Mouse (Mus musculus): ENCODE data around the gene Slc35f2. TPM values are rescaled to one million over a fixed set of nuclear protein-coding genes. Genes with fewer than 3 reads are reported as not detected.

Gene Slc35f2
- total and polyA plus RNA-seq, 3 experiments: not detected

DNA sequence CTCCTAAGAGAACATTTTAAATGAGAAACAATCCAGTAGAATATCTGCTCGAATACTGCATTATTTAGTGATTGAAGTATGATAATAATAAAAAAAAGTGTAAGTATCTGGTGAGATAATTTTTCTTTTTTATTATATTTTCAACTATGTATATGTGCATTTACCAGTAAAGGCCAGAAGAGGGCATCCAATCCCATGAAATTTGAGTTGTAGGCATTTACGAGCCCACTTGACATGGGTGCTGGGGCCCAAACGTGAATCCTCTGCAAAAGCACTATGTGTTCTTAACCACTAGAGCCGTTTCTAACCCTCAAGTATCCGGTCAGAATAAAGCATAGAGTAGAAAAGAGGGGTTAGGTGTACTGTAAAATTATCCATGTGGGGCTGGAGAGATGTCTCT, 20.4 kb upstream of the Slc35f2 start:
- Histone ChIP-seq H3K27me3 (ENCODE audit: control insufficient read depth in 1 of 2, insufficient read depth in 2 of 2, low read length in 2 of 2) (peaks cover 0 to 2% of the 10 kb centered on the region in 2 experiments; a peak in 3 of 4 replicates), H3K9me3 (replicated peaks; ENCODE audit: insufficient read depth, low read length) (no peaks in the 10 kb centered on the region), H3K9ac (ENCODE audit: control insufficient read depth, low read depth, low read length, poor library complexity, severe bottlenecking) (no peak overlapping the region), H3K4me1 (ENCODE audit: control insufficient read depth in 1 of 2, insufficient read depth in 2 of 2, low read length in 2 of 2) (no peaks in the 10 kb centered on the region), H3K79me2 (ENCODE audit: control insufficient read depth, insufficient read depth, low read length, poor library complexity) (no peaks in the 10 kb centered on the region), H3K4me3 (ENCODE audit: control insufficient read depth in 1 of 2, insufficient read depth in 1 of 2, low read depth in 2 of 2, low read length in 2 of 2) (no peak overlapping the region), H3K36me3 (ENCODE audit: control insufficient read depth in 1 of 2, insufficient read depth in 2 of 2, low read length in 2 of 2) (no peaks in the 10 kb centered on the region), H3K27ac (ENCODE audit: control insufficient read depth, low read depth, low read length) (no peak overlapping the region)
- DNase-seq (ENCODE audit: low read depth, low spot score): peak; percentile 26
- TF ChIP-seq CTCF (IDR thresholded peaks at IDR 0.05 in 2 of 3, conservative IDR thresholded peaks at IDR 0.05 in 1 of 3; ENCODE audit: control insufficient read depth in 1 of 3, insufficient read depth in 1 of 3, low read depth in 2 of 3, low read length in 3 of 3, poor library complexity in 1 of 3, severe bottlenecking in 1 of 3): peak; percentile 13 to 52 (median 16); a peak in 3 of 6 replicates
- peak; percentile 30 for TF ChIP-seq SMC3 (IDR thresholded peaks at IDR 0.05; ENCODE audit: low read depth, low read length)
- TF ChIP-seq RAD21 (IDR thresholded peaks at IDR 0.05; ENCODE audit: low read depth, low read length): peak; percentile 45
- TF ChIP-seq NELFE (IDR thresholded peaks at IDR 0.05; ENCODE audit: low read depth, low read length): no peak
- TF ChIP-seq USF1 (IDR thresholded peaks at IDR 0.05; ENCODE audit: low read depth, low read length): no peak
- TF ChIP-seq CHD2 (IDR thresholded peaks at IDR 0.05; ENCODE audit: low read length): no peak
- no peak for TF ChIP-seq GABPA (IDR thresholded peaks at IDR 0.05; ENCODE audit: low read depth, low read length)

GRCm38 (mm10) chr9:53754801-53755200, 16.5 kb upstream of the Slc35f2 start:
- no peak for DNase-seq (ENCODE audit: low read depth, low spot score)
- H3K36me3 ChIP-seq (ENCODE audit: control insufficient read depth in 1 of 2, insufficient read depth in 2 of 2, low read length in 2 of 2): no peaks in the 10 kb centered on the region

GRCm38 (mm10) chr9:53758142-53758541, 13.2 kb upstream of the Slc35f2 start:
- TF ChIP-seq CHD1 (IDR thresholded peaks at IDR 0.05; ENCODE audit: low read depth, low read length) (no peak), MYB (IDR thresholded peaks at IDR 0.05; ENCODE audit: low read depth, low read length) (no peak), ZMIZ1 (IDR thresholded peaks at IDR 0.05; ENCODE audit: low read depth, low read length) (no peak), RCOR1 (IDR thresholded peaks at IDR 0.05; ENCODE audit: low read depth, low read length) (no peak), GABPA (IDR thresholded peaks at IDR 0.05; ENCODE audit: low read depth, low read length) (no peak), CHD2 (IDR thresholded peaks at IDR 0.05; ENCODE audit: low read length) (no peak), EP300 (IDR thresholded peaks at IDR 0.05; ENCODE audit: low read depth in 1 of 2, low read length in 2 of 2) (no peak), MEF2A (IDR thresholded peaks at IDR 0.05; ENCODE audit: extremely low read depth, insufficient replicate concordance, low read depth, low read length, poor library complexity, severe bottlenecking) (no peak), POLR2A (IDR thresholded peaks at IDR 0.05; ENCODE audit: control insufficient read depth in 1 of 2, insufficient read depth in 1 of 2, low read depth in 1 of 2, low read length in 2 of 2, poor library complexity in 1 of 2) (no peak), SIN3A (IDR thresholded peaks at IDR 0.05; ENCODE audit: low read length) (no peak), MAZ (IDR thresholded peaks at IDR 0.05; ENCODE audit: low read depth, low read length) (no peak), USF1 (IDR thresholded peaks at IDR 0.05; ENCODE audit: low read depth, low read length) (no peak), KAT2A (conservative IDR thresholded peaks at IDR 0.05; ENCODE audit: low read depth, low read length) (no peak), ZKSCAN1 (IDR thresholded peaks at IDR 0.05; ENCODE audit: low read depth, low read length) (no peak)
- Histone ChIP-seq H3K79me2 (ENCODE audit: control insufficient read depth, insufficient read depth, low read length, poor library complexity) (no peaks in the 10 kb centered on the region), H3K27ac (ENCODE audit: control insufficient read depth, low read depth, low read length) (no peak overlapping the region), H3K4me1 (ENCODE audit: control insufficient read depth in 1 of 2, insufficient read depth in 2 of 2, low read length in 2 of 2) (no peaks in the 10 kb centered on the region), H3K36me3 (ENCODE audit: control insufficient read depth in 1 of 2, insufficient read depth in 2 of 2, low read length in 2 of 2) (no peaks in the 10 kb centered on the region), H3K4me3 (ENCODE audit: control insufficient read depth in 1 of 2, insufficient read depth in 1 of 2, low read depth in 2 of 2, low read length in 2 of 2) (no peak overlapping the region), H3K27me3 (ENCODE audit: control insufficient read depth in 1 of 2, insufficient read depth in 2 of 2, low read length in 2 of 2) (no peaks in the 10 kb centered on the region; a peak in 2 of 4 replicates), H3K9me3 (replicated peaks; ENCODE audit: insufficient read depth, low read length) (no peaks in the 10 kb centered on the region), H3K9ac (ENCODE audit: control insufficient read depth, low read depth, low read length, poor library complexity, severe bottlenecking) (no peak overlapping the region)
- DNase-seq (ENCODE audit: low read depth, low spot score): no peak

More at GRCm38 (mm10) chr9:53754801-53755200, 16.5 kb upstream of the Slc35f2 start:
- no peak overlapping the region for H3K9ac ChIP-seq (ENCODE audit: control insufficient read depth, low read depth, low read length, poor library complexity, severe bottlenecking)
- H3K4me3 ChIP-seq (ENCODE audit: control insufficient read depth in 1 of 2, insufficient read depth in 1 of 2, low read depth in 2 of 2, low read length in 2 of 2): no peak overlapping the region
- H3K27me3 ChIP-seq (ENCODE audit: control insufficient read depth in 1 of 2, insufficient read depth in 2 of 2, low read length in 2 of 2): peaks cover 0 to 2% of the 10 kb centered on the region in 2 experiments; a peak in 3 of 4 replicates
- no peaks in the 10 kb centered on the region for H3K79me2 ChIP-seq (ENCODE audit: control insufficient read depth, insufficient read depth, low read length, poor library complexity)
- H3K27ac ChIP-seq (ENCODE audit: control insufficient read depth, low read depth, low read length): no peak overlapping the region
- TF ChIP-seq TBP (IDR thresholded peaks at IDR 0.05; ENCODE audit: low read depth, low read length): no peak
- no peaks in the 10 kb centered on the region for H3K4me1 ChIP-seq (ENCODE audit: control insufficient read depth in 1 of 2, insufficient read depth in 2 of 2, low read length in 2 of 2)
- H3K9me3 ChIP-seq (replicated peaks; ENCODE audit: insufficient read depth, low read length): no peaks in the 10 kb centered on the region
